Mouse (Mus musculus): ENCODE data around the gene Rab11fip3. TPM values are rescaled to one million over a fixed set of nuclear protein-coding genes. Genes with fewer than 3 reads are reported as not detected.

Rab11fip3 gene
- polyA plus RNA-seq, 1 experiment = 15.2 TPM

GRCm38 (mm10) chr17:26004711-26005110 is 64.6 kb downstream of the Rab11fip3 start:
- peaks cover 20% of the 10 kb centered on the region for H3K36me3 ChIP-seq (ENCODE audit: control insufficient read depth, insufficient read depth)
- no peaks in the 10 kb centered on the region for H3K27me3 ChIP-seq (ENCODE audit: control insufficient read depth, insufficient read depth, insufficient read length)
- H3K79me3 ChIP-seq (ENCODE audit: low read depth) = no peaks in the 10 kb centered on the region
- H3K79me2 ChIP-seq (ENCODE audit: control insufficient read depth, insufficient read depth) = no peaks in the 10 kb centered on the region
- no peak overlapping the region for H3ac ChIP-seq (ENCODE audit: control insufficient read depth, insufficient read length, low read depth)
- TF ChIP-seq MAX (IDR thresholded peaks at IDR 0.05) = no peak
- no peak for TF ChIP-seq USF1 (IDR thresholded peaks at IDR 0.05; ENCODE audit: low read depth)
- TF ChIP-seq FOSL1 (IDR thresholded peaks at IDR 0.05; ENCODE audit: insufficient read depth, low read length, poor library complexity, severe bottlenecking) = no peak
- TF ChIP-seq CEBPB (IDR thresholded peaks at IDR 0.05; ENCODE audit: low read depth) = no peak
- no peak for TF ChIP-seq MYOD1 (IDR thresholded peaks at IDR 0.05; ENCODE audit: control insufficient read depth, insufficient read length, low read depth)
- no peak for TF ChIP-seq MYOG (IDR thresholded peaks at IDR 0.05; ENCODE audit: control insufficient read depth, extremely low read depth, insufficient read length)
- TF ChIP-seq CTCF (IDR thresholded peaks at IDR 0.05; ENCODE audit: control insufficient read depth, insufficient read depth, insufficient read length) = no peak
- H3K4me3 ChIP-seq (ENCODE audit: insufficient read depth, poor library complexity, severe bottlenecking) = no peak overlapping the region

GRCm38 (mm10) chr17:26003864-26004263 is 65.5 kb downstream of the Rab11fip3 start:
- peaks cover 17% of the 10 kb centered on the region for H3K36me3 ChIP-seq (ENCODE audit: control insufficient read depth, insufficient read depth)
- H3K27me3 ChIP-seq (ENCODE audit: control insufficient read depth, insufficient read depth, insufficient read length) = no peaks in the 10 kb centered on the region
- no peaks in the 10 kb centered on the region for H3K79me3 ChIP-seq (ENCODE audit: low read depth)
- no peak overlapping the region for H3K4me3 ChIP-seq (ENCODE audit: insufficient read depth, poor library complexity, severe bottlenecking)
- no peaks in the 10 kb centered on the region for H3K79me2 ChIP-seq (ENCODE audit: control insufficient read depth, insufficient read depth)
- no peak overlapping the region for H3ac ChIP-seq (ENCODE audit: control insufficient read depth, insufficient read length, low read depth)
- TF ChIP-seq MYOD1 (IDR thresholded peaks at IDR 0.05; ENCODE audit: control insufficient read depth, insufficient read length, low read depth) (no peak), USF1 (IDR thresholded peaks at IDR 0.05; ENCODE audit: low read depth) (no peak), FOSL1 (IDR thresholded peaks at IDR 0.05; ENCODE audit: insufficient read depth, low read length, poor library complexity, severe bottlenecking) (no peak), MYOG (IDR thresholded peaks at IDR 0.05; ENCODE audit: control insufficient read depth, extremely low read depth, insufficient read length) (no peak)

- TF ChIP-seq MYOG (IDR thresholded peaks at IDR 0.05; ENCODE audit: control insufficient read depth, extremely low read depth, insufficient read length) = no peak
- no peak for TF ChIP-seq USF1 (IDR thresholded peaks at IDR 0.05; ENCODE audit: low read depth)
- TF ChIP-seq CEBPB (IDR thresholded peaks at IDR 0.05; ENCODE audit: low read depth) = no peak
- TF ChIP-seq MAX (IDR thresholded peaks at IDR 0.05) = no peak
- no peak for TF ChIP-seq CTCF (IDR thresholded peaks at IDR 0.05; ENCODE audit: control insufficient read depth, insufficient read depth, insufficient read length)
- no peak overlapping the region for H3ac ChIP-seq (ENCODE audit: control insufficient read depth, insufficient read length, low read depth)
- H3K36me3 ChIP-seq (ENCODE audit: control insufficient read depth, insufficient read depth) = peaks cover 10% of the 10 kb centered on the region
Measured at GRCm38 (mm10) chr17:25998425-25998824, 70.9 kb downstream of the Rab11fip3 start.

GRCm38 (mm10) chr17:25993489-25993888 is 75.9 kb downstream of the Rab11fip3 start:
- Histone ChIP-seq H3K79me2 (ENCODE audit: control insufficient read depth, insufficient read depth) (no peaks in the 10 kb centered on the region), H3K79me3 (ENCODE audit: low read depth) (no peaks in the 10 kb centered on the region), H3K36me3 (ENCODE audit: control insufficient read depth, insufficient read depth) (peaks cover 11% of the 10 kb centered on the region), H3K27me3 (ENCODE audit: control insufficient read depth, insufficient read depth, insufficient read length) (no peaks in the 10 kb centered on the region), H3K4me3 (ENCODE audit: insufficient read depth, poor library complexity, severe bottlenecking) (no peak overlapping the region), H3ac (ENCODE audit: control insufficient read depth, insufficient read length, low read depth) (no peak overlapping the region)
- TF ChIP-seq USF1 (IDR thresholded peaks at IDR 0.05; ENCODE audit: low read depth) = no peak
- no peak for TF ChIP-seq MAX (IDR thresholded peaks at IDR 0.05)
- TF ChIP-seq FOSL1 (IDR thresholded peaks at IDR 0.05; ENCODE audit: insufficient read depth, low read length, poor library complexity, severe bottlenecking) = no peak
- no peak for TF ChIP-seq MYOD1 (IDR thresholded peaks at IDR 0.05; ENCODE audit: control insufficient read depth, insufficient read length, low read depth)
- no peak for TF ChIP-seq CEBPB (IDR thresholded peaks at IDR 0.05; ENCODE audit: low read depth)
- no peak for TF ChIP-seq CTCF (IDR thresholded peaks at IDR 0.05; ENCODE audit: control insufficient read depth, insufficient read depth, insufficient read length)
- no peak for TF ChIP-seq MYOG (IDR thresholded peaks at IDR 0.05; ENCODE audit: control insufficient read depth, extremely low read depth, insufficient read length)

More at GRCm38 (mm10) chr17:25998425-25998824, 70.9 kb downstream of the Rab11fip3 start:
- Histone ChIP-seq H3K27me3 (ENCODE audit: control insufficient read depth, insufficient read depth, insufficient read length) (no peaks in the 10 kb centered on the region), H3K79me3 (ENCODE audit: low read depth) (no peaks in the 10 kb centered on the region), H3K79me2 (ENCODE audit: control insufficient read depth, insufficient read depth) (no peaks in the 10 kb centered on the region), H3K4me3 (ENCODE audit: insufficient read depth, poor library complexity, severe bottlenecking) (no peak overlapping the region)

- H3K79me2 ChIP-seq (ENCODE audit: control insufficient read depth, insufficient read depth) = no peaks in the 10 kb centered on the region
- no peaks in the 10 kb centered on the region for H3K27me3 ChIP-seq (ENCODE audit: control insufficient read depth, insufficient read depth, insufficient read length)
- H3K79me3 ChIP-seq (ENCODE audit: low read depth) = no peaks in the 10 kb centered on the region
- no peak overlapping the region for H3K4me3 ChIP-seq (ENCODE audit: insufficient read depth, poor library complexity, severe bottlenecking)
- H3K36me3 ChIP-seq (ENCODE audit: control insufficient read depth, insufficient read depth) = peaks cover 11% of the 10 kb centered on the region
- TF ChIP-seq CTCF (IDR thresholded peaks at IDR 0.05; ENCODE audit: control insufficient read depth, insufficient read depth, insufficient read length) (no peak), FOSL1 (IDR thresholded peaks at IDR 0.05; ENCODE audit: insufficient read depth, low read length, poor library complexity, severe bottlenecking) (no peak), MAX (IDR thresholded peaks at IDR 0.05) (no peak), USF1 (IDR thresholded peaks at IDR 0.05; ENCODE audit: low read depth) (no peak), MYOD1 (IDR thresholded peaks at IDR 0.05; ENCODE audit: control insufficient read depth, insufficient read length, low read depth) (no peak), MYOG (IDR thresholded peaks at IDR 0.05; ENCODE audit: control insufficient read depth, extremely low read depth, insufficient read length) (no peak), CEBPB (IDR thresholded peaks at IDR 0.05; ENCODE audit: low read depth) (no peak)
- H3ac ChIP-seq (ENCODE audit: control insufficient read depth, insufficient read length, low read depth) = no peak overlapping the region
Measured at GRCm38 (mm10) chr17:25992274-25992673, 77.1 kb downstream of the Rab11fip3 start.

GRCm38 (mm10) chr17:25990331-25990730 is 79.0 kb downstream of the Rab11fip3 start:
- Histone ChIP-seq H3K27me3 (ENCODE audit: control insufficient read depth, insufficient read depth, insufficient read length) (no peaks in the 10 kb centered on the region), H3K4me3 (ENCODE audit: insufficient read depth, poor library complexity, severe bottlenecking) (no peak overlapping the region), H3K36me3 (ENCODE audit: control insufficient read depth, insufficient read depth) (peaks cover 6% of the 10 kb centered on the region), H3ac (ENCODE audit: control insufficient read depth, insufficient read length, low read depth) (no peak overlapping the region), H3K79me2 (ENCODE audit: control insufficient read depth, insufficient read depth) (peaks cover 1% of the 10 kb centered on the region), H3K79me3 (ENCODE audit: low read depth) (no peaks in the 10 kb centered on the region)
- TF ChIP-seq MYOD1 (IDR thresholded peaks at IDR 0.05; ENCODE audit: control insufficient read depth, insufficient read length, low read depth) (no peak), MAX (IDR thresholded peaks at IDR 0.05) (no peak), FOSL1 (IDR thresholded peaks at IDR 0.05; ENCODE audit: insufficient read depth, low read length, poor library complexity, severe bottlenecking) (no peak), CEBPB (IDR thresholded peaks at IDR 0.05; ENCODE audit: low read depth) (no peak), CTCF (IDR thresholded peaks at IDR 0.05; ENCODE audit: control insufficient read depth, insufficient read depth, insufficient read length) (no peak), USF1 (IDR thresholded peaks at IDR 0.05; ENCODE audit: low read depth) (no peak), MYOG (IDR thresholded peaks at IDR 0.05; ENCODE audit: control insufficient read depth, extremely low read depth, insufficient read length) (no peak)
